Mouse (Mus musculus): ENCODE measurements around the gene Tbl1x.

Tbl1x gene

DNA sequence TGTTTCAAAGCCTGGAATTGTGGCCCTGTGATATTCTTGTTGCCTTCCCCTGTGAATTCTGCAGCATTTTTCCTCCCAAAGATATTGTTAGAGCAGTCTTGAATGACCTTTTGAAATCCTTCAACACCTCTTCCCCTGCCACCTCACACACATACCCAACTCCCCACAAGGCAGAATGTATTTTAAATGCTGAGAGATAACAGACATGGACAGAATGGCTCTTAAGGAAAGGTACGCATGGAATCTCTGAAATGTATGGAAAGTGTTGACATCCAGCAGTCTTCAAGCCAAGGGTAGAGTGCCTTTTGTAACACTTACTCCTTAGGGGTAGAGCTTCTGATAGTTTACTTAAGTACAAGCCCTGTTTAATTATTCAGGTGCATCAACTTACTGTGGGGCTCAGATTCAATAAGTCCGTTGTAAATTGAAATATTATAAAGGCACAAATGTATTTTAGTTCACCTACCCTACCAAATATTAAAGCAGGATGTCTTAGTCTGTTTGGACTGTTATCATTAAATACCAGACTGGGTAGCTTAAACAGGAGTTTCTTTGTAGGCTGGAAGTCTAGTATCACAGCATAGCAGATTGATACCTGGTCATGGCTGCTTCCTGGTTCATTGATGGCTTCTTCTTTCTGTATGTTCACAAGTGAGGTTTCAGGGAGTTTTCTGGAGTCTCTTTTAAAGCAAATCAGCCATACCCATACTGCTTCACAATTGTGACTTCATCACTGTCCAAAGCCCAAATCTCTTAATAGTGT, 92.9 kb downstream of the Tbl1x start:
- no peak for ATAC-seq (ENCODE audit: insufficient number of reproducible peaks, low FRiP score, low TSS enrichment)

GRCm38 (mm10) chrX:77607488-77607887, 96.7 kb downstream of the Tbl1x start:
- ATAC-seq (ENCODE audit: insufficient number of reproducible peaks, low FRiP score, low TSS enrichment), result no peak

- ATAC-seq (ENCODE audit: insufficient number of reproducible peaks, low FRiP score, low TSS enrichment), result no peak
These were observed 98.3 kb downstream of the Tbl1x start for GRCm38 (mm10) chrX:77608947-77609703.

GRCm38 (mm10) chrX:77611938-77612337, 101.1 kb downstream of the Tbl1x start:
- no peak for ATAC-seq (ENCODE audit: insufficient number of reproducible peaks, low FRiP score, low TSS enrichment)

DNA sequence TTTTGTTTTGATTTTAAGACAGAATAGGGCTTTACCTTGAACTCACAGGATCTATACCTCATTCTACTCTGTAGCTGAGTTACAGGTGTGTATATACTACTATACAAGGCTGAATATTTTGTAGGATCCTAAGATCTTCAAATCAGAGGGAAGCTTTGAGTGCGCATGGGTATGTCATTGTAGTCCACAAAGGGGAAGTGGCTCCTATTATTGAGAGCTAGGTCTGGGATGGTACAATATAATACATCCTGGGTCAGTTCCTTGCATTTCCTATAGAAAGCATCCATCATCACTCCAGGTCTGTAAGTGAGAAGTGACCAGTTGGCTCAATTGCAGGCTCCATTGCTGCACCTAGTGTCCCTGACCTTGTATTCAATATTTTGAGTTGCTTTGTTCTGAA, 102.2 kb downstream of the Tbl1x start:
- ATAC-seq (ENCODE audit: insufficient number of reproducible peaks, low FRiP score, low TSS enrichment), result no peak

- ATAC-seq (ENCODE audit: insufficient number of reproducible peaks, low FRiP score, low TSS enrichment), result no peak
These were observed 105.0 kb downstream of the Tbl1x start for GRCm38 (mm10) chrX:77615735-77616293.

GRCm38 (mm10) chrX:77617368-77618144, 106.7 kb downstream of the Tbl1x start:
- no peak for ATAC-seq (ENCODE audit: insufficient number of reproducible peaks, low FRiP score, low TSS enrichment)

GRCm38 (mm10) chrX:77630439-77630838, 119.6 kb downstream of the Tbl1x start:
- ATAC-seq (ENCODE audit: insufficient number of reproducible peaks, low FRiP score, low TSS enrichment), result no peak

DNA sequence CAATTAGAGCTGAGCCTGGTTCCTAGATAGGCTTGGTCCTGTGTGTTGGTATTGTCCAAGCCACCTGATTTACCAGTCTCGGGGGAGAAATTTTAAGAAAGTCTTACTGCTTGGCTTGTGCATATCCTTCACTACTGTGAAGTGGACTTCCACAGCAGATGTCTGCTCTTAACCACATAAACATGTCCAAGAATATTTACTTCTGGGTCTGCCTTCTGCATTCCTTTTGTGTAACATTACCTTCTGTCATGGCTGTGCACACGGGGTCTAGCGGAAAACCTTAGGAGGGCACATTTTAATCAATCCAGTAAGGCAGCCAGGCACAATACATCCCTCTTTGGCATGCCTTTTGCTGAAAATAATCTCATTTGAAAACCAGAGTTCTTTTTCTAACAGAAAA, 125.7 kb downstream of the Tbl1x start:
- no peak for ATAC-seq (ENCODE audit: insufficient number of reproducible peaks, low FRiP score, low TSS enrichment)

DNA sequence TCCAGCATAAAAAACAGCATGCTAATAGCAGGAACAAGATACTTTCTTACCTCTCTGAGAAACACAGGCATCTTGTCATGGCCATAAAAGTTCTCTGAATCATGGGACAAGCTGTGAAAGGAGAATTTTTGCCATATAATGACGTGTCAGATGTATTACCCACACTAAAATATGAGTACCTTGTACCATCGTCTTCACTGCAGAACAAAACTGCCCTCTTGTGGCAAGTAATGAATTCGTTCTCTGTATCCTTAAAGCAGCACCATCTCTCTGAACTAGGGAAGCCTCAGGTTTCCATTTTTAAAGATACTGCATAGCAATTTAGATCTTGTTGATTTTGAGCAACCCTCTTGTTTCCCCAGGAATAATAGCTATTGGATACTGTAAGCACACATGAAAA, 127.3 kb downstream of the Tbl1x start:
- ATAC-seq (ENCODE audit: insufficient number of reproducible peaks, low FRiP score, low TSS enrichment), result peak; percentile 66; the same call in 1 of the 2 replicates

DNA sequence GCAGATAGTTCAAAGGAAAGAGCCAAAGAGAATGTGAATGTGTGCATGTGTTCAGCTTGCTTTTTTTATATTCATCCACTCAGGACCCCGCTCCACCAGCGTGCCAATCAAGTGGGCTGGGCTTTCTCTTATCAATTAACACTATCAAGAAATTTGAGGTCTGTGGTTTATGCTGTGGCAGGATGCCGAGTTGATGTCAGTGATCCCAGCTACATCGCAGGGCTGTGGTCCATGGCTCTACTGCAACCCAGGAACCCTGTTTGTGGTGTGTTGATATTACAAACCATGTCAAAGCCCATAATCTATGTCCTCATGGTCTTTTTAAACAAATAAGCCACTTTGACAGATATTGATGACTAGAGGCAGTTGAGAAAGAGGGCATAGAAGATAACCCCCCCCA, 129.5 kb downstream of the Tbl1x start:
- ATAC-seq (ENCODE audit: insufficient number of reproducible peaks, low FRiP score, low TSS enrichment), result no peak

GRCm38 (mm10) chrX:77646164-77646563, 135.4 kb downstream of the Tbl1x start:
- no peak for ATAC-seq (ENCODE audit: insufficient number of reproducible peaks, low FRiP score, low TSS enrichment)

- no peak for ATAC-seq (ENCODE audit: insufficient number of reproducible peaks, low FRiP score, low TSS enrichment)
These were observed 139.4 kb downstream of the Tbl1x start for GRCm38 (mm10) chrX:77650246-77650645.

DNA sequence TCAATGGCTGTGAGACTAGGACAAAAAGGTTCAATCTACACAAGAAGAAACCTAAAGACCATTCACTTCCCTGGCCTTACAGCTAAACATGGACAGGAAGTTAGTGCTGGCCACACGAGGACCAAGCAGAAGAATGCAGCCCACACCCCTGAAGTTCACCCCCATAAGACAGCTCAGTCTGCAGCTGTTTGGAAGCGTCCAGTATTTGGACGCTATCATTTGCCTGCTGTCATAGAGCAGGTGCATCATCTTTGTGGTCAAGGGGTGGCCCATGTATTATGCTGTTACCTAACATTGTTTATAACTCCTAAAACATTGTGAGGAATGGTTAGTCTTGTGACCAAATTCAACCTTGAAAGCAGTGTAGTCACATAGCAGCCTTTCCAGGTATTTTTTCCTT, 151.2 kb downstream of the Tbl1x start:
- no peak for ATAC-seq (ENCODE audit: insufficient number of reproducible peaks, low FRiP score, low TSS enrichment)

DNA sequence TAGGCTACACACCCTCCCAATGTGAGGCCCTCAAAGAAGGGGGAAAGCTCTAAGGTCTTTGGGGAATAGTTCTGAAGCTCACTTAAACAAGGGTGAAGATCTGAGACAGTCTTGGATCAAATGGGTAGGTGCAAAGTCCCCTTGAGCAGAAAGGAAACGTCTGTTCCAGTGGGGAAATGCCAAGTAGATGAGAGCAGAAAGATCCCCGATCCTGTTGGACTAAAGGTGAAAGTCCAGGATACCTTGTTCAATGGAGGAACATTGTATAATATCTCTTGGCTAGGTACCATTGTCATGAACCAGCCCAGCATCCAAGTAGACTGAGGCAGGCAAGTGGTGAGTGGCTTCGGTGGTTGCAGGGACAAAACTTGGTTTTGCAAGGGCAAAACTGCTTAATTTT, 152.5 kb downstream of the Tbl1x start:
- ATAC-seq (ENCODE audit: insufficient number of reproducible peaks, low FRiP score, low TSS enrichment), result no peak

DNA sequence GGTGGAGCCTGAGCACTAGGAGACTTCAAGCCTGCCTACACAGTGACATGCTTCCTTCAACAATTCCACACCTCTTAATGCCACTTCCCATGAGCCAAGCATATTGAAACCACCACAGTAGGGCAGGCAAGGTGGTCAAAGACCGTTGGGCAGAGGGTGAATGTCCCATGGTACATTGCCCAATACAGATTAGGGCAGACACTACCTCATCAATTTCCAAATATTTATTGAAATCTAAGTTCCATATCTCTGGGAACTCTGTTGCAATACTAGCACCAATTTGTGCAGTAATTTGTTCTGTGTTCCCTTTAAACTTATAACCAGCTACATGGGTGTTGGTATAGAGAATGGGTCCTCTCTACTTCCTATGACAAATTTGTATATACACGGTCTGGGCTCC, 154.2 kb downstream of the Tbl1x start:
- ATAC-seq (ENCODE audit: insufficient number of reproducible peaks, low FRiP score, low TSS enrichment), result no peak

DNA sequence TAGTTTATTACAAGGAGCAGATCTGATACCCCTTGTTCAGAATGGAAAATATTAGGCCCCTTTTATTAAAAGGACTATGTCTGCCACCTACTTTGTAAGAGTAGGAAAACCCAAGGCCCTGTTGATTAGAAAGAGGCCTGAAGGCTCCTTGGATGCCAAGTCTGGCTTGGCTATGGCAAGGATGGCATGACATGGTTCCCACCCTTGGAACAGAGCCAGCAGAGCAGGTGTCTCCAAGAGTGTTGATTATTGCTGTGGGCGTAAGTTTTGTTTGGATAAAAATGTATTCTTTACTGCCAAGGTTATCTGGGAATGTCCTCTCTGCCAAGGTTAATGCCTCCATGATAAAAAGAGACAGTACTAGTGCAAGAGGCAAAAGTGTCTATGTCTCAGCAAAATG, 156.1 kb downstream of the Tbl1x start:
- no peak for ATAC-seq (ENCODE audit: insufficient number of reproducible peaks, low FRiP score, low TSS enrichment)

DNA sequence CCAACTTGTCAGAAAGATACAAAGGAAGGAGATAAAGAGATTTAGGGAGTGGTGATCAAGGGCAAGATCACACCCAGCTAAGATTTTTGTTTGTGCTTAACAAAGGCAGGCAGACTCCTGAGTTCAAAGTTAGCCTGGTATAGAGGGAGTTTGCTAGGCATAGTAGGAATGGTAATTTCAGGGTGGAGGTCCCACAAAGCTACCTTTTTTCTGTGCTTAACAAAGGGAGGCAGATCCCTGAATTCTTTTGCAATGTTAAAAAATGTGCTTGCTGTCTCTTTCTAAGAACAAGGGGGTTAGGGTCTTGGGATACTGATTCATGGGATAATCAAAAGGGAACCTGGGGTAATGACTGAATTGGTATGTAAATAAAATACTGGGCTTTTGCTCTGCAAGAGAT, 156.6 kb downstream of the Tbl1x start:
- ATAC-seq (ENCODE audit: insufficient number of reproducible peaks, low FRiP score, low TSS enrichment), result no peak

GRCm38 (mm10) chrX:77669779-77670550, 159.2 kb downstream of the Tbl1x start:
- no peak for ATAC-seq (ENCODE audit: insufficient number of reproducible peaks, low FRiP score, low TSS enrichment)
